Mouse (Mus musculus) c-Kit-positive CD71-negative TER-119-negative erythroid progenitor cells, embryonic 14.5 days (primary cell): Measurements from ENCODE around the gene Susd6.

Experiments used
- DNase-seq: peaks from one replicate; pipeline ENCODE4 v3.0.0-alpha.2; 2013; ENCODE audit warnings: low read depth

The Susd6 gene

GRCm38 (mm10) chr12:80878653-80879052 lies 88.3 kb downstream of the Susd6 start:
- no peak for DNase-seq

DNA sequence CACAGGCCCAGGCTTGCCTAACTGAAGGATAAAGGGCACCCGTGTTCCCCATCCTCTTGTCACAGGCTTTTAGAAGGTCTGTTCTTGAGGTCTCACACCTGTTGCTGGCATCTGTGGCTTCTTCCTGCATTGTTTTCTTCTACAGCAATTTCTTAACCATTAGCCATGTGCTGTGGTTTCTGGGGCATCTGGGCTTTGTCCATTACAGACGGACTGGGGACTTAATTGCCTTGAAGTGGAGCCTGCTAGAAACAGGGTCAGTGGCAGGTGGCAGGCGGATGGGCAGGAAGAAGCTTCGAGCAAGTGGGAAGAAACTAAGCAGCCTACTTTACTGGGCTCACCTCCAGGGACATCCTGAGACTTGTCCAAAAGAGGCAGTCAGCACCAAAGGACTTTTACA lies 89.0 kb downstream of the Susd6 start:
- DNase-seq = no peak

- no peak for DNase-seq
Measured at GRCm38 (mm10) chr12:80881121-80881520, 90.8 kb downstream of the Susd6 start.

GRCm38 (mm10) chr12:80883278-80883677 lies 93.0 kb downstream of the Susd6 start:
- DNase-seq = no peak

GRCm38 (mm10) chr12:80883881-80884280 lies 93.6 kb downstream of the Susd6 start:
- no peak for DNase-seq

- peak; percentile 30 for DNase-seq
Measured at GRCm38 (mm10) chr12:80885301-80886288, 95.3 kb downstream of the Susd6 start.

GRCm38 (mm10) chr12:80887036-80887435 lies 96.7 kb downstream of the Susd6 start:
- no peak for DNase-seq

DNA sequence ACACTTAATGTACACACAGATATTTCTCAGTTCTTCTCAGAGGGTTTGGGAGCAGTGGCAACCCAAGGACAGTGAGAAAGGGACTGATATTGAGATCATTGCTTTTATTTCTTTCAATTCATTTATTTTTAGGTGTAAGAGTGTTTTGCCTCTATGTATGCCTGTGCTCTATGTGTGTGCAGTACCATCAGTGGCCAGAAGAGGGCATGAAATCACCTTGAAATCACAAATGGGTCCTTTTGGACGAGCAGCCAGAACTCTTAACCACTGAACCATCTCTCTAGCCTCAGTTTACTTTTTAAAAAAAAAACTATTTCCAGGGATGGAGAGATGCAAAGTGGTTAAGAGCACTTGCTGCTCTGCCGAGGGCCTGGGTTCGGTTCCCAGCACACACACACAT lies 99.0 kb downstream of the Susd6 start:
- DNase-seq = no peak

DNA sequence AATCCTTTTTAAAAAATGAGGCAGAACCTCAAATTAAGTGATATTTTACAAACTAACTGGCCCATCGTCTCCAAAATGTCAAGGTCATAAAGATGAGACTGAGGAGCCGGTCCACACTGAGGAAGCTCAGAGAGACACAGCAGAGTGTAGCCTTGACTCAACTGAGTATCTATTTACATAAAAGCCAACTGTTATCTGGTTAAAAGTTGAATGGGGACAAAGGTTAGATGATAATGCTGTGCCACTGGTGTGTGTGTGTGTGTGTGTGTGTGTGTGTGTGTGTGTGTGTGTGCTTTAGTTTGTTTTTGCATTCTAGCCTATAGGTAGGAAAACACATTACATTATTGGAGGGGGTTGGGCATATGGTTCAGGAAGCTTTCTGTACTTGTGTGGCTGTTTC lies 100.8 kb downstream of the Susd6 start:
- no peak for DNase-seq

GRCm38 (mm10) chr12:80893720-80894494 lies 103.6 kb downstream of the Susd6 start:
- DNase-seq = no peak

- peak; percentile 51 for DNase-seq
Measured at GRCm38 (mm10) chr12:80894973-80895570, 104.8 kb downstream of the Susd6 start.

GRCm38 (mm10) chr12:80909631-80910030 lies 119.3 kb downstream of the Susd6 start:
- no peak for DNase-seq

GRCm38 (mm10) chr12:80917764-80918163 lies 127.5 kb downstream of the Susd6 start:
- peak; percentile 37 for DNase-seq

DNA sequence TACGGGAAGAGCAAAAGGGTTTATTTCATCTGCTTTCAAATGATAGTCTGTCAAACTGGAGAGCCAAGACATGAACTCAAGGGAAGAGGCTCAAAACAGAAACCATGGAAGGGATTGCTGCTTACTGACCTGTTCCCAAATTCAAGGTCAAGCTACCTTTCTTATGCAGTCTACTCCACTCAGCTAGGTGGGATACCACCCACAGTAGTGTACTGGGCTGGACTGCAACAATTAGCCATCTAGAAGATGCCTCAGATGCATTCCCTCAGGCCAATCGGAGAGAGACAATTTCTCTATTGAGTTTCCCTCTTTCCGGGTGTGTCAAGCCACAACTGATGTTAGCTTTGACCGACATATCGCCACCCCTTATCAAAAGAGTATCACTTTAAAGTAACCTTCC lies 131.0 kb downstream of the Susd6 start:
- DNase-seq = no peak

- no peak for DNase-seq
Measured at GRCm38 (mm10) chr12:80922869-80923268, 132.6 kb downstream of the Susd6 start.

DNA sequence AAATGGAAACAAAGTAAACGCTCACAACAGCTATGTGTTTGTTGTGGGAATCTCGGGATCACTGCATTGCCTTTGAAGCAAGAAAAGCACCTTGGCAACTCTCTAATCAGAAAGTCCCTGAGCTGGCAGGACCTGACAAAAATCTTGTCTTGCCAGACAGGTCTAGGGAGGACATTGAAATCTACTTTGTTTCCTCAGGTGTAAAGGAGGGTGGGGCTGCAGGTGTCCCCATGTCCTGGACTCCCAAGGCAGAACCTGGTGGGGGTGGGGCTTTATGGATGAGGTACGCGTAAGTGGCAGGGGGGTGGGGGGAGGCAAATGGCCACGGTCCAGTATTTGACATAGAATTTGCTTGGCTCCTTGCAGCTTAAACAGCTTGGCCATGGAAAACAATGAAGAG lies 133.3 kb downstream of the Susd6 start:
- no peak for DNase-seq

DNA sequence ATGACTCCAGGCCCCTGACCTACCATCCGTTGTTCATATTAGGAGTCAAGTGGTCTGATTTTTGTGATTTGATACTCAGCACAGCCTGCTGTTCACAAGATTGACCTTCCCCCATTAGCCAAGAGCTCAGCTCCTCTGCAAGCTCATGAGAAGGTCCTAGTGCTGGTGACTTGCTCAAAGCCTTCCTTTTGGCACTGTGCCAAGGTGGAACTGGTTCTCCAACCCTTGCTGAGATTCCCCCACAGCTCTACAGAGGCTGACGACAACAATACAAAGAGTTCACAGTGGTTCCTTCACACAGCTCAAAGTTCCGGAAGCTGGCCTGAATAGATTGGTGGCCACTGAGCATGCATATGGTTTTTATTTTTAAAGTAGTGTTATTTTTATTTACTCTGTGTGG lies 133.9 kb downstream of the Susd6 start:
- DNase-seq = no peak

GRCm38 (mm10) chr12:80925919-80926318 lies 135.6 kb downstream of the Susd6 start:
- no peak for DNase-seq

GRCm38 (mm10) chr12:80926550-80926949 lies 136.2 kb downstream of the Susd6 start:
- DNase-seq = no peak

DNA sequence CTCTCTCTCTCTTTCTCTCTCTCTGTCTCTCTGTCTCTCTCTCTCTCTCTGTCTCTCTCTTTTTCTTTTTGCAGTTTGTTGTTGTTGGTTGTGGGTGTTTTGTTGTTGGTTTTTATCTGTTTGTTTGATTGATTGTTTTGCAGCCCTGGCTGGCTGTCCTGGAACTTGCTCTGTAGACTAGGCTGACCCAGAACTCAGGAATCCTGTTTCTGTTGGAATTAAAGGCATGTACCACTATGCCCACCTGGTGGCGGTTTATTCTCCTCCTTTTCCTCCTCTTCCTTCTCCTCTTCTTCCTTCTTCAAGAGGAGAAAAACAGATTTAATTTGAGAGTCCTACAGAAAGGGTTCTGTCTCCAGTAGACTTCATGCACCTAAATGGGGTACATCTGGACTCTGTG lies 137.2 kb downstream of the Susd6 start:
- no peak for DNase-seq

DNA sequence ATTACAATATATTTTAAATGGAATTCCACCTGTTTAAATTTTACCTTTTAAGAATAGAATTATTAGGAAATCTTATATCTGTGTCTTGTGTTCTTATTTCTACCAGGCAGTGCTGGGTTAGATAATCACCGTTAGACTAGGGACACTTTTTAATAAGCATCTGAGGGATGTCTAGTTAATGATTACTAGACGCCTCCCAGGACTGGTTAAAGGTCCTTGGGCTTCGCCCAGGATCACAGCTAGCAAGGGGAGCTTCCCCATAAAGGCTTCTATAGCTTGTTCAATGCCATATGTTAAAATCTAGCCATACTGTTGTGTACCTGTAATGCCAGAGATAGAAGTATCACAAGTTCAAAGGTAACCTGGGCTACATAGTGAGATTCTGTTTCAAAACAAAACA lies 138.6 kb downstream of the Susd6 start:
- no peak for DNase-seq

DNA sequence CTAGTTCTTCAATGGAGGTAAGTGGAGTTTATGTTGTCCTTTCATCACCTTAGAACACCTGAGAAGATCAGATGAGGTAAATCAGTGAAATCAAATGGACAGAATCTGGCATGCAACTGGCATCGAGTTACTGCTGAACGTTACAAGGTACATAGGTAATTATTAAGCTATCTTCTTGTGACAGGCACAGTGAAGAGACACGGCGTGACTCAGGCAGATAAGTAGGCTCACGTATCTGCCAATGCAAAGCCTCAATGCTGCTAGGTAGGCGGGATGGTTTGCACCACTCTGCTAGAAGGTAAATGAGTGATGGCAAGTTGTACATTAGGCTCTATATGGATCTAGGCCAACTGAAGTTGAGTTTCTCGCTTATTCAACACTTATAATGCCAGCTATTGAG lies 139.8 kb downstream of the Susd6 start:
- DNase-seq = no peak
